ENCODE assay signal across 34 mouse cellular contexts in genomic region chr16:93591450-93592430, GRCm38 (mm10). TPM values are rescaled to one million over a fixed set of nuclear protein-coding genes. Genes with fewer than 3 reads are reported as not detected.
DNase-seq lines count a peak whose midpoint lies in the region; ATAC-seq and TF ChIP-seq lines count a peak whose summit lies in the region.
"Had no signal": no experiment of that assay in that cellular context is flagged by ENCODE, and none has a peak within 500 bp of the region (broad histone marks: within the 10 kb centered on the region; RNA-seq: fewer than 3 reads in every experiment).

No protein-coding gene starts in this region.

- H3K4me3 ChIP-seq in liver, adult 2 months (ENCODE audit: insufficient read depth, low read depth, low read length), result peak overlapping the region; percentile 51
- H3K4me3 ChIP-seq in midbrain, embryonic 16.5 days (ENCODE audit: low read depth, low read length), result no peak overlapping the region
- H3K4me3 ChIP-seq: embryonic facial prominence, embryonic 10.5 days; embryonic facial prominence, embryonic 13.5 days; erythroblast, embryonic 14.5 days; forebrain, embryonic 12.5 days; forebrain, embryonic 15.5 days; heart, adult 2 months; heart, embryonic 10.5 days; heart, embryonic 13.5 days had no signal

- H3K4me2 ChIP-seq in midbrain, embryonic 16.5 days (ENCODE audit: low read length), result no peak overlapping the region
- H3K4me2 ChIP-seq: embryonic facial prominence, embryonic 13.5 days; forebrain, embryonic 12.5 days; forebrain, embryonic 15.5 days; heart, embryonic 13.5 days; hindbrain, embryonic 14.5 days had no signal

- no peak for TF ChIP-seq CTCF in liver, adult 2 months (IDR thresholded peaks at IDR 0.05; ENCODE audit: low read depth, low read length)

- DNase-seq in liver, adult 2 months (ENCODE audit: extremely low read depth, low read depth, low spot score), result peak; percentile 93
- DNase-seq in liver (no peak), 3T3-L1 (ENCODE audit: low read depth, low spot score) (peak; percentile 37), NIH3T3 (ENCODE audit: low read depth) (peak; percentile 39)
- no peak for DNase-seq in adrenal gland, adult 18-20 months (ENCODE audit: low spot score in 2 of 2)
- DNase-seq: adrenal gland, adult 2 months; adrenal gland, postnatal 14 days; B cell, adult 2 months; cerebellum, adult 11 months; cerebellum, adult 2 months; cerebellum, postnatal 10 days; cerebellum, postnatal 36 days; embryo, embryonic 11 days; gastrocnemius, postnatal 36 days; heart, adult 2 months; heart, postnatal 14 days; heart, postnatal 4 days had no signal

- H3K4me1 ChIP-seq in liver, adult 2 months (ENCODE audit: control insufficient read depth, insufficient read depth, low read length), result peaks cover 28% of the 10 kb centered on the region
- no peaks in the 10 kb centered on the region for H3K4me1 ChIP-seq in midbrain, embryonic 16.5 days (ENCODE audit: control insufficient read depth, insufficient read depth, low read length)
- H3K4me1 ChIP-seq: forebrain, embryonic 15.5 days had no signal

- H3K79me2 ChIP-seq in liver, adult 2 months (ENCODE audit: control insufficient read depth, insufficient read depth, low read length), result 0 out of 2 replicates have a peak, but pooled peaks cover 3% of the 10 kb centered on the region

- peak overlapping the region; percentile 54 for H3K9ac ChIP-seq in liver, adult 2 months (ENCODE audit: low read depth, low read length)
- no peak overlapping the region for H3K9ac ChIP-seq in midbrain, embryonic 16.5 days (ENCODE audit: low read depth, low read length)
- H3K9ac ChIP-seq: embryonic facial prominence, embryonic 13.5 days; forebrain, embryonic 12.5 days; forebrain, embryonic 15.5 days; heart, embryonic 13.5 days; hindbrain, embryonic 14.5 days had no signal

- H3K27ac ChIP-seq in liver, adult 2 months (replicated peaks; ENCODE audit: insufficient read depth, low read depth, low read length), result peak overlapping the region; percentile 89
- H3K27ac ChIP-seq in midbrain, embryonic 16.5 days (ENCODE audit: low read length), result no peak overlapping the region
- H3K27ac ChIP-seq: embryonic facial prominence, embryonic 10.5 days; embryonic facial prominence, embryonic 13.5 days; forebrain, embryonic 12.5 days; forebrain, embryonic 15.5 days; heart, adult 2 months; heart, embryonic 10.5 days; heart, embryonic 13.5 days; hindbrain, embryonic 14.5 days; hindbrain, postnatal 0 days had no signal

- no peaks in the 10 kb centered on the region for H3K9me3 ChIP-seq in midbrain, embryonic 16.5 days (replicated peaks; ENCODE audit: control insufficient read depth, low read length, poor library complexity, severe bottlenecking)
- H3K9me3 ChIP-seq: embryonic facial prominence, embryonic 10.5 days; embryonic facial prominence, embryonic 13.5 days; forebrain, embryonic 12.5 days; forebrain, embryonic 15.5 days; heart, embryonic 10.5 days; heart, embryonic 13.5 days had no signal

- H3K36me3 ChIP-seq in liver, adult 2 months (ENCODE audit: control insufficient read depth, insufficient read depth, low read length), result no peaks in the 10 kb centered on the region; the same call in 1 of the 2 replicates
- peaks cover 31% of the 10 kb centered on the region for H3K36me3 ChIP-seq in midbrain, embryonic 16.5 days (ENCODE audit: control insufficient read depth, insufficient read depth, low read length)

- TF ChIP-seq POLR2A in liver, adult 2 months (IDR thresholded peaks at IDR 0.05; ENCODE audit: extremely low read depth, insufficient read depth, low read length), result no peak

- no peaks in the 10 kb centered on the region for H3K27me3 ChIP-seq in liver, adult 2 months (ENCODE audit: control insufficient read depth, insufficient read depth, low read length)
- H3K27me3 ChIP-seq in midbrain, embryonic 16.5 days (ENCODE audit: control insufficient read depth, insufficient read depth, low read depth, low read length), result no peaks in the 10 kb centered on the region
- H3K27me3 ChIP-seq: CH12.LX; embryonic facial prominence, embryonic 13.5 days; forebrain, embryonic 12.5 days; forebrain, embryonic 15.5 days; heart, embryonic 13.5 days had no signal

- no peak for ATAC-seq in midbrain, embryonic 16.5 days
- ATAC-seq: activated CD4-positive, CD25-positive, alpha-beta regulatory T cell, adult 4 months; forebrain, embryonic 15.5 days; hindbrain, postnatal 0 days; inflammation-experienced regulatory T-cells, adult 6 months; intestine, embryonic 16.5 days had no signal

- 42% methylated on average over 20 of the region's 20 CpGs for WGBS in liver, adult 2 months
- 94% methylated on average over 19 of the region's 20 CpGs for WGBS in midbrain, embryonic 16.5 days

RNA-seq across cellular contexts. Expression of gene Setd4, which starts 12.1 kb away (rescaled TPM):
- 9.7 and 10.1 TPM in 2 replicates for total RNA-seq in liver, adult 2 months (2014; rRNA removed)
- polyA plus RNA-seq in liver, adult 2 months (2012; rRNA removed), result 7.9 and 10.4 TPM in 2 replicates
- 1 to 10 TPM; 2.9 to 8.1 TPM for total RNA-seq in adrenal gland, adult 18-20 months (2021)
- polyA plus RNA-seq in midbrain, embryonic 16.5 days (2015; fragmentation: Nextera tagmentation; extraction: Ambion mirVana), result 19.5 and 22.4 TPM in 2 replicates

RNA-seq across cellular contexts. Expression of gene Cbr1, which starts 13.9 kb away (rescaled TPM):
- total RNA-seq in liver, adult 2 months (2014; rRNA removed), result 125 and 126 TPM in 2 replicates
- polyA plus RNA-seq in liver, adult 2 months (2012; rRNA removed), result 194 and 308 TPM in 2 replicates
- 10 to 100 TPM; 71.0 to 89.8 TPM for total RNA-seq in adrenal gland, adult 18-20 months (2021)
- 146 and 150 TPM in 2 replicates for polyA plus RNA-seq in midbrain, embryonic 16.5 days (2015; fragmentation: Nextera tagmentation; extraction: Ambion mirVana)

RNA-seq across cellular contexts. Expression of gene Gm5678, which starts 36.2 kb away (rescaled TPM):
- total RNA-seq in liver, adult 2 months (2014; rRNA removed), result not detected in 2 replicates
- polyA plus RNA-seq in liver, adult 2 months (2012; rRNA removed), result not detected in 2 replicates
- total RNA-seq in adrenal gland, adult 18-20 months (2021), result 1 to 10 TPM; 4.1 to 4.4 TPM
- not detected in 2 replicates for polyA plus RNA-seq in midbrain, embryonic 16.5 days (2015; fragmentation: Nextera tagmentation; extraction: Ambion mirVana)
- total RNA-seq: CH12.LX; granulocyte monocyte progenitor cell, adult 5-6 weeks; hindbrain, postnatal 0 days had no signal
- polyA plus RNA-seq: adrenal gland, adult 2 months; embryonic facial prominence, embryonic 10.5 days; embryonic facial prominence, embryonic 13.5 days; erythroblast, embryonic 14.5 days; forebrain, embryonic 12.5 days; forebrain, embryonic 15.5 days; heart, adult 2 months; heart, embryonic 10.5 days; heart, embryonic 13.5 days; heart, embryonic 16.5 days; hindbrain, embryonic 11.5 days; hindbrain, embryonic 14.5 days; hindbrain, postnatal 0 days; intestine, embryonic 16.5 days had no signal

Comparison
In these comparisons a context has a peak if more than half of its experiments do, and no peak if none do; other contexts are left out.
1. DNase-seq: peak in liver, adult 2 months (single experiment), 3T3-L1 (single experiment) and NIH3T3 (single experiment); none in liver (single experiment) and adrenal gland, adult 18-20 months (0 of 2).